25 mouse cellular contexts compared by ENCODE assay signal in genomic region chr6:50991528-50992125, GRCm38 (mm10).
DNase-seq lines count a peak whose midpoint lies in the region; ATAC-seq lines count a peak whose summit lies in the region.
"Had no signal": no experiment of that assay in that cellular context is flagged by ENCODE, and none has a peak within 500 bp of the region (broad histone marks: within the 10 kb centered on the region; RNA-seq: fewer than 3 reads in every experiment).

No protein-coding gene starts in this region.

- no peak overlapping the region for H3K9ac ChIP-seq in heart, embryonic 16.5 days (ENCODE audit: low read length)
- H3K9ac ChIP-seq in kidney, embryonic 14.5 days (ENCODE audit: low read depth, low read length) = no peak overlapping the region
- H3K9ac ChIP-seq in intestine, embryonic 16.5 days (ENCODE audit: low read depth, low read length) = no peak overlapping the region
- H3K9ac ChIP-seq: forebrain, postnatal 0 days; hindbrain, embryonic 15.5 days; liver, postnatal 0 days; midbrain, embryonic 15.5 days; stomach, embryonic 15.5 days had no signal

- ATAC-seq in heart, embryonic 16.5 days (replicated peaks; ENCODE audit: extremely low read depth, insufficient read depth, low FRiP score) = no peak; the same call in 1 of the 2 replicates
- ATAC-seq in kidney, embryonic 14.5 days (ENCODE audit: low FRiP score, low TSS enrichment) = no peak
- no peak for ATAC-seq in intestine, embryonic 16.5 days
- ATAC-seq: activated CD4-positive, CD25-positive, alpha-beta regulatory T cell, adult 4 months; CD4-positive, CD25-positive, alpha-beta regulatory T cell, adult 4 months; forebrain, postnatal 0 days; intestine, postnatal 0 days; liver, postnatal 0 days; midbrain, embryonic 15.5 days had no signal

- no peak overlapping the region for H3K4me3 ChIP-seq in heart, embryonic 16.5 days (ENCODE audit: low read length)
- no peak overlapping the region for H3K4me3 ChIP-seq in embryonic facial prominence, embryonic 10.5 days
- no peak overlapping the region for H3K4me3 ChIP-seq in limb, embryonic 10.5 days
- H3K4me3 ChIP-seq in kidney, embryonic 14.5 days (ENCODE audit: low read length) = no peak overlapping the region
- no peak overlapping the region for H3K4me3 ChIP-seq in intestine, embryonic 16.5 days (ENCODE audit: low read length)
- H3K4me3 ChIP-seq: hindbrain, embryonic 15.5 days; midbrain, embryonic 15.5 days; myocyte; stomach, embryonic 15.5 days had no signal

- H3K27ac ChIP-seq in heart, embryonic 16.5 days (ENCODE audit: low read length) = peak overlapping the region; percentile 19
- peak overlapping the region; percentile 88 for H3K27ac ChIP-seq in embryonic facial prominence, embryonic 10.5 days (replicated peaks)
- peak overlapping the region; percentile 89 for H3K27ac ChIP-seq in limb, embryonic 10.5 days
- H3K27ac ChIP-seq in kidney, embryonic 14.5 days (ENCODE audit: low read depth, low read length) = no peak overlapping the region
- H3K27ac ChIP-seq in intestine, embryonic 16.5 days (ENCODE audit: low read length) = no peak overlapping the region
- H3K27ac ChIP-seq: hindbrain, embryonic 15.5 days; midbrain, embryonic 15.5 days; stomach, embryonic 15.5 days had no signal

- 52% methylated on average over 8 of the region's 8 CpGs for WGBS in heart, embryonic 16.5 days
- 77% methylated on average over 8 of the region's 8 CpGs for WGBS in embryonic facial prominence, embryonic 10.5 days
- 82% methylated on average over 8 of the region's 8 CpGs for WGBS in limb, embryonic 10.5 days
- 82% methylated on average over 8 of the region's 8 CpGs for WGBS in kidney, embryonic 14.5 days
- WGBS in intestine, embryonic 16.5 days = 67% methylated on average over 8 of the region's 8 CpGs

- H3K27me3 ChIP-seq in heart, embryonic 16.5 days (ENCODE audit: control insufficient read depth, insufficient read depth, low read length) = no peaks in the 10 kb centered on the region
- no peaks in the 10 kb centered on the region for H3K27me3 ChIP-seq in embryonic facial prominence, embryonic 10.5 days (replicated peaks; ENCODE audit: low read depth, poor library complexity, severe bottlenecking)
- H3K27me3 ChIP-seq in limb, embryonic 10.5 days (ENCODE audit: low read depth, poor library complexity, severe bottlenecking) = no peaks in the 10 kb centered on the region
- H3K27me3 ChIP-seq in kidney, embryonic 14.5 days (ENCODE audit: control insufficient read depth, insufficient read depth, low read length) = no peaks in the 10 kb centered on the region; the same call in 1 of the 2 replicates
- no peaks in the 10 kb centered on the region for H3K27me3 ChIP-seq in intestine, embryonic 16.5 days (replicated peaks; ENCODE audit: control insufficient read depth, insufficient read depth, low read length)
- H3K27me3 ChIP-seq: hindbrain, embryonic 15.5 days; midbrain, embryonic 15.5 days; stomach, embryonic 15.5 days had no signal

- no peaks in the 10 kb centered on the region for H3K9me3 ChIP-seq in heart, embryonic 16.5 days (replicated peaks; ENCODE audit: control insufficient read depth, low read length)
- no peaks in the 10 kb centered on the region for H3K9me3 ChIP-seq in embryonic facial prominence, embryonic 10.5 days
- H3K9me3 ChIP-seq in limb, embryonic 10.5 days (replicated peaks) = no peaks in the 10 kb centered on the region
- no peaks in the 10 kb centered on the region for H3K9me3 ChIP-seq in kidney, embryonic 14.5 days (ENCODE audit: control insufficient read depth, low read length)
- no peaks in the 10 kb centered on the region for H3K9me3 ChIP-seq in intestine, embryonic 16.5 days (ENCODE audit: control insufficient read depth, low read length)
- H3K9me3 ChIP-seq: hindbrain, embryonic 15.5 days; midbrain, embryonic 15.5 days; stomach, embryonic 15.5 days had no signal

- H3K36me3 ChIP-seq in heart, embryonic 16.5 days (ENCODE audit: control insufficient read depth, insufficient read depth) = no peaks in the 10 kb centered on the region
- no peaks in the 10 kb centered on the region for H3K36me3 ChIP-seq in embryonic facial prominence, embryonic 10.5 days (replicated peaks)
- H3K36me3 ChIP-seq in limb, embryonic 10.5 days = no peaks in the 10 kb centered on the region
- H3K36me3 ChIP-seq in kidney, embryonic 14.5 days (ENCODE audit: control insufficient read depth, insufficient read depth, low read length) = no peaks in the 10 kb centered on the region
- no peaks in the 10 kb centered on the region for H3K36me3 ChIP-seq in intestine, embryonic 16.5 days (ENCODE audit: control insufficient read depth, insufficient read depth, low read length)
- H3K36me3 ChIP-seq: hindbrain, embryonic 15.5 days; midbrain, embryonic 15.5 days; stomach, embryonic 15.5 days had no signal

- DNase-seq in heart, adult 11 months = peak; percentile 53
- DNase-seq in heart, adult 9 months (ENCODE audit: low spot score in 2 of 2) = no peak
- no peak for DNase-seq in heart, postnatal 4 days
- no peak for DNase-seq in embryonic facial prominence, embryonic 10.5 days (ENCODE audit: low spot score)
- no peak for DNase-seq in limb, embryonic 10.5 days (ENCODE audit: low spot score)
- DNase-seq: adrenal gland, postnatal 25 days; cerebellum, adult 11 months; cerebellum, postnatal 10 days; forebrain, postnatal 0 days; gastrocnemius, postnatal 36 days; liver, postnatal 0 days; lung, postnatal 10 days; right cerebral cortex, postnatal 25 days; thymus, adult 18-20 months; thymus, postnatal 4 days had no signal

- H3K4me2 ChIP-seq in heart, embryonic 16.5 days (ENCODE audit: low read depth, low read length) = no peak overlapping the region
- no peak overlapping the region for H3K4me2 ChIP-seq in kidney, embryonic 14.5 days (replicated peaks; ENCODE audit: low read depth, low read length)
- no peak overlapping the region for H3K4me2 ChIP-seq in intestine, embryonic 16.5 days (ENCODE audit: low read depth, low read length)
- H3K4me2 ChIP-seq: hindbrain, embryonic 15.5 days; midbrain, embryonic 15.5 days; stomach, embryonic 15.5 days had no signal

- peaks cover 4% of the 10 kb centered on the region; the same call in 1 of the 2 replicates for H3K4me1 ChIP-seq in heart, embryonic 16.5 days (ENCODE audit: control insufficient read depth, insufficient read depth, low read length)
- peaks cover 14% of the 10 kb centered on the region for H3K4me1 ChIP-seq in embryonic facial prominence, embryonic 10.5 days
- H3K4me1 ChIP-seq in limb, embryonic 10.5 days = peaks cover 68% of the 10 kb centered on the region
- peaks cover 10% of the 10 kb centered on the region for H3K4me1 ChIP-seq in kidney, embryonic 14.5 days (ENCODE audit: control insufficient read depth, insufficient read depth, low read length)
- no peaks in the 10 kb centered on the region; the same call in 1 of the 2 replicates for H3K4me1 ChIP-seq in intestine, embryonic 16.5 days (ENCODE audit: control insufficient read depth, insufficient read depth, low read length)
- H3K4me1 ChIP-seq: hindbrain, embryonic 15.5 days; midbrain, embryonic 15.5 days had no signal

Comparison
In these comparisons a context has a peak if more than half of its experiments do, and no peak if none do; other contexts are left out.
1. H3K27ac ChIP-seq: peak in heart, embryonic 16.5 days (single experiment), embryonic facial prominence, embryonic 10.5 days (single experiment) and limb, embryonic 10.5 days (single experiment); none in kidney, embryonic 14.5 days (single experiment) and intestine, embryonic 16.5 days (single experiment).